Mouse (Mus musculus) small intestine, adult 2 months (tissue): ENCODE results near the gene 4632433K11Rik.

Experiments used
- CTCF ChIP-seq: fragments of 200-500 bp; IDR thresholded peaks from 2 replicates; pipeline ENCODE4 v1.5.1; 2012; ENCODE audit warnings: low read depth, mild to moderate bottlenecking, control low read depth, inconsistent platforms, low read length, moderate library complexity, mixed read lengths; ENCODE audit not compliant: insufficient replicate concordance, insufficient read length; ENCODE audit errors: extremely low read depth
- POLR2A ChIP-seq: fragments of 200-500 bp; IDR thresholded peaks from 2 replicates; pipeline ENCODE4 v1.6.1; 2012; ENCODE audit warnings: low read depth, mild to moderate bottlenecking, control low read depth, inconsistent platforms, low read length, moderate library complexity

DNA sequence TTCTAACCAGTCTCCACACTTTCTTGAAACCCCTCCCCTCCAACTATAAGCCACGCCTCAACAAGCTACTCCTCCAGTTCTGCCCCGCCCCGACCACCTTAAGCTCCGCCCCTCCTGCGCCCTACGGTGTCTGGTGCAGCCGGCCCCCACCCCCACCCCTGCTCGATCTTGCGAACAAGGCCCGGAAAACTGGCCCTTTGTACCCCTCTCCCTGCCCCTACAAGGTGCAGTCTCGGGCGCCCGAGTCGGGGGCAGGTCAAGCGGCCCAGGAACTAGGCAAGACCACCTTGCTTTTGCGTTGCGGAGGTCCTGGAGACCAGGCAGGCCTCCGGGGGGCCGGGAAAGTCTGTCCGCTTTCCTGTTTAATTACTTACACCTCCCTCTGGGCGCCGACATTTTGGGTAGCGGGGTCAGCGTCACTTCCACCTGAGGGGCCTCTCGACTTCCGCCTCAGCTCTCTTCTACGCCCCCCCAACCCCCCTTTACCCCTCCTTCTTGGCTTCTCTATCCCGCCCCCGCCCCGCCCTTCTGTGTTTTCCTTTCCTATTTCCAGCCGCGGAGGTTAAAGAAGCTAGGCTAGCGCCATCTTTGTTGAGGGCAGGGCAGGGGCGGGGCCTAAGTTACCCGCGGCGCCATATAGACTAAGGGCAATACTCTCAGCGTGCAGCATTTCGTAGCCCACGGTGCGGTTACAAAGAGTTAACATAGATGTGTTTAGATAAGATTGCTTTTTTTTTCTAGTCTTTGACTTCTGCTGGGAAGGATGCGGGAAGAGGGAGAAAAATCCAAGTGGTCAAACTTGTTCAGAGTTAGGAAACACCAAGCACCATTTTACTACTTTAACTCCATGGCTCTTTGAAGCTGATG lies 19.4 kb upstream of the 4632433K11Rik start, which contains the start of the genes Zfp524 and Fiz1:
- TF ChIP-seq CTCF (no peak), POLR2A (peak; percentile 51; the same call in 1 of the 2 replicates)
